Mouse (Mus musculus) C2C12 (cell line): ENCODE measurements around the gene Pdlim1. TPM values are rescaled to one million over a fixed set of nuclear protein-coding genes. Genes with fewer than 3 reads are reported as not detected.

ENCODE experiments used
- H3K27me3 ChIP-seq: one replicate; pipeline ENCODE4 v1.6.1; 2011; ENCODE audit not compliant: control insufficient read depth, insufficient read depth, insufficient read length
- H3K36me3 ChIP-seq: one replicate; pipeline ENCODE4 v1.6.1; 2011; ENCODE audit not compliant: control insufficient read depth, insufficient read depth
- H3K4me3 ChIP-seq: one replicate; pipeline ENCODE4 v1.5.1; 2011; ENCODE audit warnings: mild to moderate bottlenecking, control low read depth; ENCODE audit not compliant: poor library complexity, insufficient read depth, severe bottlenecking
- H3K79me2 ChIP-seq: one replicate; pipeline ENCODE4 v1.6.1; 2011; ENCODE audit not compliant: control insufficient read depth, insufficient read depth
- H3K79me3 ChIP-seq: one replicate; pipeline ENCODE4 v1.6.1; 2011; ENCODE audit warnings: low read depth, control low read depth
- H3ac ChIP-seq: one replicate; pipeline ENCODE3; 2011; ENCODE audit warnings: low read depth; ENCODE audit not compliant: control insufficient read depth, insufficient read length
- CEBPB ChIP-seq: IDR thresholded peaks from one replicate; pipeline ENCODE4 v1.6.1; 2011; ENCODE audit warnings: low read depth, mild to moderate bottlenecking, control low read depth, moderate library complexity
- CTCF ChIP-seq: IDR thresholded peaks from one replicate; pipeline ENCODE4 v1.5.1; 2011; ENCODE audit not compliant: control insufficient read depth, insufficient read depth, insufficient read length
- FOSL1 ChIP-seq: IDR thresholded peaks from one replicate; pipeline ENCODE4 v1.8.0; 2011; ENCODE audit warnings: mild to moderate bottlenecking, low read length; ENCODE audit not compliant: poor library complexity, insufficient read depth, severe bottlenecking
- MAX ChIP-seq: IDR thresholded peaks from one replicate; pipeline ENCODE4 v1.6.1; 2011; ENCODE audit warnings: mild to moderate bottlenecking, control low read depth
- MYOD1 ChIP-seq: IDR thresholded peaks from one replicate; pipeline ENCODE4 v1.6.1; 2011; ENCODE audit warnings: low read depth; ENCODE audit not compliant: control insufficient read depth, insufficient read length
- MYOG ChIP-seq: IDR thresholded peaks from one replicate; pipeline ENCODE4 v1.6.1; 2011; ENCODE audit not compliant: control insufficient read depth, insufficient read length; ENCODE audit errors: extremely low read depth
- USF1 ChIP-seq: IDR thresholded peaks from one replicate; pipeline ENCODE4 v1.6.1; 2011; ENCODE audit warnings: low read depth, mild to moderate bottlenecking, control low read depth, moderate library complexity
- polyA plus RNA-seq: library from polyadenylated mRNA; unstranded; fragments of >200 nt; fragmentation: generic; extraction: Trizol; gene quantifications from one replicate; pipeline ENCODE4 v1.2.1, GENCODE M21; 2012; ENCODE audit warnings: missing spikeins

The Pdlim1 gene
- polyA plus RNA-seq, 1 experiment = 198 TPM

DNA sequence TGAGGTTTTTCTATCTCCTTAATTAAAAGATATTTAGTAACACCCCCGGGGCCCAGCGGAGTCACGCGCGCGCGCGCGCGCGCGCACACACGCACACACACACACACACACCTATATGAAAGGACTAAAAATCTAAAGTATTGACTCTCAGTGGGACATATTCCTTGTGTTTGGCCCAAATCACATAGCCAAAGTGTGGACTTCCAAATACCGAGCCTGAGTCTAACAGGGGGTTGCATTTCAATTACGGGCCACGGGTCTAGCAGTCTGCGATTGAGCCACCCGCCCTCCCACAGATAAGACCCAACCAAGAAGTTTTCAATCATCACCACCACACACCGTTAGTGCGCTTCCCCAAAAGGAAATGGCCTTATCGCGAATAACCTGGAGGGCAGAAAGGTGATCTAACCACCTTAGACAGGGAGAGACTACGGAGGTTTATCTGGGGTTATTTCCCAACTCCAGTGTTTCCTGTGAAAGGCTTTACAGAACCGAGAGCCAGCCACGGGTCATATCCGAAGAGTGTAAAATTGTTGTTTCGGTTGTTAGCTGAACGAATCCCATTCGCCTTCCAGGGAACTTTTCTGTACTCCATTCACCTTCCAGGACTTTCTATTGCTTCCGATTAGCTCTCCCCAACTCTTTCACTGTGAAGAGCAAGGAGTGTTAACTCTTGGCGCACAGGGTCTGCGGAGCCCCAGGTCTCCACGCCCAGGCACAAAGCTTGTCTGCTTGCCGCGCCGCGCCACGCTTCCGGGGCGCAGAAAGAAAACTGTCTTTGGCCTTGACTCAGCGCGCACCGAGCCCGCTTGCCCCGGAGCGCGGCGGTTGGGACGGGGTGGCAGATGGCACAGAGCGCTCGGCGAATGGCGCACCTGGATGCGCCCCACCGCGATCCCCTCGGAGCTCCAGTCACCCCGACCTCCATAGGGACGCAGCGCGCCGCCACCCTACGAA is 1.0 kb downstream of the Pdlim1 start:
- TF ChIP-seq MAX = no peak
- TF ChIP-seq FOSL1 = no peak
- TF ChIP-seq CEBPB = no peak
- TF ChIP-seq CTCF = no peak
- no peak for TF ChIP-seq MYOD1
- H3K27me3 ChIP-seq = no peaks in the 10 kb centered on the region
- peaks cover 57% of the 10 kb centered on the region for H3K79me2 ChIP-seq
- peaks cover 14% of the 10 kb centered on the region for H3K36me3 ChIP-seq
- peak overlapping the region; percentile 65 for H3K4me3 ChIP-seq
- H3ac ChIP-seq = peak overlapping the region; percentile 91
- H3K79me3 ChIP-seq = peaks cover 34% of the 10 kb centered on the region

DNA sequence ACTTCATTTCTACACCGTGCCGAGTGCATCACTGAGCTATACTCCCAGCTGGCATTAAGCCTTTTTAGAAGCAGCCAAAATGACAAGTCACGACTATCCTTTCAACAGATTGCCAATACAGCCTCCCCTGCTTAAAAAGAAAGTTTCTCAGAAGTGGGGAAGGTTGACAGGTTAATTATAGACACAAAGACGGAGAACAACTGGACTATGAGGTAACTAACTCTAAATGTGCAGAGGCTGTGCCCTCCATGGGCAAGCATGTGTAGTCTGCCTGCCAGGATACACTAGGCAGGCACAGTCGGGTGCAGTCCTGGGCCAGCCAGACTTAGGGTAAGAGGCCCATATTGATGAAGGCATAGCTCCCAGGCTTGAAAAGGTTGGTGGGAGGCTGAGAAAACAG is 2.1 kb downstream of the Pdlim1 start:
- H3K27me3 ChIP-seq = no peaks in the 10 kb centered on the region
- TF ChIP-seq MAX (no peak), CEBPB (no peak), MYOG (no peak), MYOD1 (no peak), USF1 (no peak)
- peak overlapping the region; percentile 23 for H3K4me3 ChIP-seq

GRCm38 (mm10) chr19:40268493-40268892 is 3.1 kb downstream of the Pdlim1 start:
- Histone ChIP-seq H3K79me2 (peaks cover 77% of the 10 kb centered on the region), H3K79me3 (peaks cover 50% of the 10 kb centered on the region), H3K36me3 (peaks cover 20% of the 10 kb centered on the region), H3K4me3 (no peak overlapping the region), H3ac (no peak overlapping the region), H3K27me3 (no peaks in the 10 kb centered on the region)
- TF ChIP-seq USF1 = no peak
- no peak for TF ChIP-seq MYOG
- TF ChIP-seq CEBPB = no peak
- TF ChIP-seq CTCF = no peak
- TF ChIP-seq FOSL1 = no peak
- no peak for TF ChIP-seq MYOD1
- TF ChIP-seq MAX = no peak

More for the DNA sequence above, 2.1 kb downstream of the Pdlim1 start:
- Histone ChIP-seq H3K36me3 (peaks cover 20% of the 10 kb centered on the region), H3ac (peak overlapping the region; percentile 7), H3K79me2 (peaks cover 67% of the 10 kb centered on the region), H3K79me3 (peaks cover 42% of the 10 kb centered on the region)

GRCm38 (mm10) chr19:40267380-40267779 is 4.3 kb downstream of the Pdlim1 start:
- H3K4me3 ChIP-seq = no peak overlapping the region
- TF ChIP-seq CTCF (no peak), FOSL1 (no peak), MYOG (no peak), USF1 (no peak), MAX (no peak), CEBPB (no peak), MYOD1 (no peak)
- peaks cover 20% of the 10 kb centered on the region for H3K36me3 ChIP-seq
- no peak overlapping the region for H3ac ChIP-seq
- H3K79me3 ChIP-seq = peaks cover 61% of the 10 kb centered on the region
- peaks cover 89% of the 10 kb centered on the region for H3K79me2 ChIP-seq
- no peaks in the 10 kb centered on the region for H3K27me3 ChIP-seq

- no peak for TF ChIP-seq CTCF
- TF ChIP-seq CEBPB = no peak
- no peak for TF ChIP-seq MYOG
- no peak for TF ChIP-seq USF1
- peak; percentile 88 for TF ChIP-seq MYOD1
- TF ChIP-seq FOSL1 = peak; percentile 27
- no peak for TF ChIP-seq MAX
- Histone ChIP-seq H3K79me3 (peaks cover 57% of the 10 kb centered on the region), H3K27me3 (no peaks in the 10 kb centered on the region), H3ac (no peak overlapping the region), H3K4me3 (no peak overlapping the region), H3K79me2 (peaks cover 99% of the 10 kb centered on the region), H3K36me3 (peaks cover 17% of the 10 kb centered on the region)
Measured at GRCm38 (mm10) chr19:40259485-40259884, 12.2 kb downstream of the Pdlim1 start.

- Histone ChIP-seq H3K79me2 (peaks cover 99% of the 10 kb centered on the region), H3K27me3 (no peaks in the 10 kb centered on the region), H3ac (no peak overlapping the region), H3K4me3 (no peak overlapping the region), H3K79me3 (peaks cover 48% of the 10 kb centered on the region), H3K36me3 (peaks cover 17% of the 10 kb centered on the region)
- TF ChIP-seq FOSL1 (no peak), MAX (no peak), CTCF (no peak), MYOD1 (peak; percentile 48), MYOG (no peak), USF1 (no peak)
Measured at GRCm38 (mm10) chr19:40257396-40257795, 14.2 kb downstream of the Pdlim1 start.
